ENCODE assay signal across 11 mouse cellular contexts in the genomic region with DNA sequence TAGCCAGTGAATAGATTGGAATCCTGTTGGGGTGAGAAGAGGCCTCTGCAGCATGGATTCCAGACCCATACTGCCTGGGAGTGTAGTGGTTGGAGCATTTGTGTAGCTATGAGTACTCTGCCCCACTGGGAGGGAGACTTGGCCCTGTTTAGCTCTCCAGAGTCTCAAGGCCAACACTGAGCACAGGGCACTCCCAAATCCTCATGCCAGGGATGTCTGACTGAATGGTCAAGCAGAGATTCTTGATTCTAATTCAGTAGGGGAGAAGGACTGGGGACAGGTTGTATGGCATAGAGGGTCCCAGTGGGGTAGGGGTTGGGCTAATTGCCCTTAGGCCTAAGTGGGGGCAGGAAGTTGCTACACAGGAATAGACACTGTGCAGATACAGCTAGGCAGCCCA. TPM values are rescaled to one million over a fixed set of nuclear protein-coding genes. Genes with fewer than 3 reads are reported as not detected.
DNase-seq lines count a peak whose midpoint lies in the region; ATAC-seq and TF ChIP-seq lines count a peak whose summit lies in the region.
"Had no signal": no experiment of that assay in that cellular context is flagged by ENCODE, and none has a peak within 500 bp of the region (broad histone marks: within the 10 kb centered on the region; RNA-seq: fewer than 3 reads in every experiment).

No protein-coding gene starts in this region.

- no peaks in the 10 kb centered on the region for H3K9me3 ChIP-seq in heart, embryonic 14.5 days (ENCODE audit: control insufficient read depth, low read length)
- no peaks in the 10 kb centered on the region for H3K9me3 ChIP-seq in lung, postnatal 0 days (ENCODE audit: low read length)
- no peaks in the 10 kb centered on the region for H3K9me3 ChIP-seq in stomach, postnatal 0 days (ENCODE audit: control insufficient read depth, low read length)
- H3K9me3 ChIP-seq: midbrain, embryonic 10.5 days had no signal

- H3K9ac ChIP-seq in heart, embryonic 14.5 days (ENCODE audit: low read length), result no peak overlapping the region
- H3K9ac ChIP-seq in lung, postnatal 0 days (replicated peaks; ENCODE audit: low read depth), result no peak overlapping the region
- no peak overlapping the region for H3K9ac ChIP-seq in stomach, postnatal 0 days (ENCODE audit: low read length)
- H3K9ac ChIP-seq: liver, embryonic 14.5 days had no signal

- no peak overlapping the region for H3K4me3 ChIP-seq in heart, embryonic 14.5 days (ENCODE audit: control insufficient read depth in 1 of 2, insufficient read depth in 1 of 2, low read depth in 1 of 2, low read length in 2 of 2)
- H3K4me3 ChIP-seq in lung, postnatal 0 days (ENCODE audit: low read depth, low read length), result no peak overlapping the region
- no peak overlapping the region for H3K4me3 ChIP-seq in stomach, postnatal 0 days (ENCODE audit: low read depth, low read length)
- H3K4me3 ChIP-seq: midbrain, embryonic 10.5 days had no signal

- intact Hi-C loops in heart, postnatal 36 days (cut with DNase I), result no loop called here

- DNase-seq in adrenal gland, adult (ENCODE audit: inconsistent age in 2 of 2, low spot score in 1 of 2), result peak; percentile 64 to 76
- DNase-seq in adrenal gland, adult 18-20 months (ENCODE audit: low spot score in 2 of 2), result no peak
- no peak for DNase-seq in heart, postnatal 36 days
- DNase-seq in lung, postnatal 0 days (ENCODE audit: low spot score), result no peak
- no peak for DNase-seq in lung, postnatal 25 days (ENCODE audit: low spot score)
- DNase-seq in stomach, postnatal 0 days (ENCODE audit: low spot score), result no peak
- DNase-seq: cerebellum, adult 11 months had no signal

- TF ChIP-seq EP300 in lung, postnatal 0 days (IDR thresholded peaks at IDR 0.05), result no peak
- TF ChIP-seq EP300 in stomach, postnatal 0 days (optimal IDR thresholded peaks at IDR 0.05), result no peak

- no peaks in the 10 kb centered on the region for H3K36me3 ChIP-seq in heart, embryonic 14.5 days (ENCODE audit: control insufficient read depth, insufficient read depth, low read length)
- H3K36me3 ChIP-seq in lung, postnatal 0 days (ENCODE audit: insufficient read depth, low read length), result no peaks in the 10 kb centered on the region
- no peaks in the 10 kb centered on the region for H3K36me3 ChIP-seq in stomach, postnatal 0 days (ENCODE audit: control insufficient read depth, insufficient read depth, low read length)
- H3K36me3 ChIP-seq: midbrain, embryonic 10.5 days had no signal

- ATAC-seq in heart, embryonic 14.5 days (ENCODE audit: insufficient number of reproducible peaks, insufficient read depth, low FRiP score, low read depth), result no peak
- peak; percentile 8; the same call in 1 of the 2 replicates for ATAC-seq in lung, postnatal 0 days
- no peak for ATAC-seq in stomach, postnatal 0 days (ENCODE audit: low FRiP score, low TSS enrichment)
- no peak for ATAC-seq in megakaryocyte, adult 5-6 weeks (ENCODE audit: poor library complexity, severe bottlenecking)

- no peak for TF ChIP-seq CTCF in lung, postnatal 0 days (IDR thresholded peaks at IDR 0.05)
- no peak for TF ChIP-seq CTCF in stomach, postnatal 0 days (IDR thresholded peaks at IDR 0.05; ENCODE audit: low read depth)

- peaks cover 7 to 11% of the 10 kb centered on the region in 2 experiments; a peak in 3 of 4 replicates for H3K4me1 ChIP-seq in heart, embryonic 14.5 days (ENCODE audit: control insufficient read depth in 2 of 2, insufficient read depth in 2 of 2, low read length in 2 of 2)
- no peaks in the 10 kb centered on the region for H3K4me1 ChIP-seq in lung, postnatal 0 days (ENCODE audit: insufficient read depth, low read depth, low read length)
- H3K4me1 ChIP-seq in stomach, postnatal 0 days (replicated peaks; ENCODE audit: control insufficient read depth, insufficient read depth), result no peaks in the 10 kb centered on the region

- H3K4me2 ChIP-seq in heart, embryonic 14.5 days (ENCODE audit: low read length), result no peak overlapping the region
- H3K4me2 ChIP-seq in lung, postnatal 0 days (replicated peaks; ENCODE audit: low read depth, low read length), result no peak overlapping the region
- H3K4me2 ChIP-seq in stomach, postnatal 0 days (replicated peaks; ENCODE audit: low read depth), result no peak overlapping the region

- H3K27ac ChIP-seq in heart, embryonic 14.5 days (replicated peaks in 1 of 2; ENCODE audit: control insufficient read depth in 1 of 2, insufficient read depth in 1 of 2, low read depth in 2 of 2, low read length in 2 of 2), result peak overlapping the region; percentile 15 to 48; a peak in 3 of 4 replicates
- no peak overlapping the region for H3K27ac ChIP-seq in lung, postnatal 0 days (ENCODE audit: low read length)
- H3K27ac ChIP-seq in stomach, postnatal 0 days (replicated peaks), result 0 out of 2 replicates have a peak overlapping the region, but pooled peaks have one; percentile 31
- H3K27ac ChIP-seq: liver, embryonic 14.5 days; midbrain, embryonic 10.5 days had no signal

- H3K27me3 ChIP-seq in heart, embryonic 14.5 days (ENCODE audit: control insufficient read depth, insufficient read depth, low read length), result no peaks in the 10 kb centered on the region
- H3K27me3 ChIP-seq in lung, postnatal 0 days (replicated peaks; ENCODE audit: insufficient read depth, low read length), result no peaks in the 10 kb centered on the region
- H3K27me3 ChIP-seq in stomach, postnatal 0 days (ENCODE audit: control insufficient read depth, insufficient read depth, low read length), result no peaks in the 10 kb centered on the region

RNA-seq across cellular contexts. Expression of gene Fgfrl1, which starts 21.5 kb away (rescaled TPM):
- 10 to 100 TPM; 30.3 to 68.9 TPM for total RNA-seq in adrenal gland, adult 18-20 months (2021)
- 23.9 and 25.2 TPM in 2 replicates for polyA plus RNA-seq in heart, embryonic 14.5 days (2014; fragmentation: Nextera tagmentation; extraction: Ambion mirVana)
- 10 to 100 TPM; 21.5 to 23.6 TPM for total RNA-seq in heart, postnatal 36 days (2021)
- polyA plus RNA-seq in lung, postnatal 0 days (2015; fragmentation: Nextera tagmentation; extraction: Ambion mirVana), result 15.8 and 17.4 TPM in 2 replicates
- polyA plus RNA-seq in stomach, postnatal 0 days (2015; fragmentation: Nextera tagmentation; extraction: Ambion mirVana), result 21.2 and 22.2 TPM in 2 replicates
- total RNA-seq in megakaryocyte, adult 5-6 weeks (2015), result 0.16 and 1.1 TPM in 2 replicates
- 0.12 and 1.0 TPM in 2 replicates for total RNA-seq in megakaryocyte, adult 5-6 weeks (2017)

RNA-seq across cellular contexts. Expression of gene Slc26a1, which starts 38.3 kb away (rescaled TPM):
- total RNA-seq in adrenal gland, adult 18-20 months (2021), result under 1 TPM; 0.06 to 0.23 TPM
- 0.40 and 0.53 TPM in 2 replicates for polyA plus RNA-seq in heart, embryonic 14.5 days (2014; fragmentation: Nextera tagmentation; extraction: Ambion mirVana)
- not detected for total RNA-seq in heart, postnatal 36 days (2021)
- 0.10 and 0.19 TPM in 2 replicates for polyA plus RNA-seq in lung, postnatal 0 days (2015; fragmentation: Nextera tagmentation; extraction: Ambion mirVana)
- 0.17 and 0.22 TPM in 2 replicates for polyA plus RNA-seq in stomach, postnatal 0 days (2015; fragmentation: Nextera tagmentation; extraction: Ambion mirVana)
- total RNA-seq in megakaryocyte, adult 5-6 weeks (2015), result 0.02 and 0.57 TPM in 2 replicates
- 0.04 and 0.77 TPM in 2 replicates for total RNA-seq in megakaryocyte, adult 5-6 weeks (2017)

RNA-seq across cellular contexts. Expression of gene Dgkq, which starts 44.2 kb away (rescaled TPM):
- 10 to 100 TPM; 19.9 to 21.3 TPM for total RNA-seq in adrenal gland, adult 18-20 months (2021)
- polyA plus RNA-seq in heart, embryonic 14.5 days (2014; fragmentation: Nextera tagmentation; extraction: Ambion mirVana), result 5.6 and 6.6 TPM in 2 replicates
- 1 to 10 TPM; 8.9 TPM for total RNA-seq in heart, postnatal 36 days (2021)
- 5.9 and 6.3 TPM in 2 replicates for polyA plus RNA-seq in lung, postnatal 0 days (2015; fragmentation: Nextera tagmentation; extraction: Ambion mirVana)
- polyA plus RNA-seq in stomach, postnatal 0 days (2015; fragmentation: Nextera tagmentation; extraction: Ambion mirVana), result 4.6 and 4.9 TPM in 2 replicates
- 5.2 and 5.9 TPM in 2 replicates for total RNA-seq in megakaryocyte, adult 5-6 weeks (2015)
- 6.8 and 15.6 TPM in 2 replicates for total RNA-seq in megakaryocyte, adult 5-6 weeks (2017)

RNA-seq across cellular contexts. Expression of gene Idua, which starts 53.6 kb away (rescaled TPM):
- 10 to 100 TPM; 14.3 to 14.8 TPM for total RNA-seq in adrenal gland, adult 18-20 months (2021)
- polyA plus RNA-seq in heart, embryonic 14.5 days (2014; fragmentation: Nextera tagmentation; extraction: Ambion mirVana), result 14.5 and 14.9 TPM in 2 replicates
- 10 to 100 TPM; 21.6 to 21.8 TPM for total RNA-seq in heart, postnatal 36 days (2021)
- 7.1 and 8.2 TPM in 2 replicates for polyA plus RNA-seq in lung, postnatal 0 days (2015; fragmentation: Nextera tagmentation; extraction: Ambion mirVana)
- polyA plus RNA-seq in stomach, postnatal 0 days (2015; fragmentation: Nextera tagmentation; extraction: Ambion mirVana), result 5.3 and 5.9 TPM in 2 replicates
- 14.0 and 17.4 TPM in 2 replicates for total RNA-seq in megakaryocyte, adult 5-6 weeks (2015)
- 6.3 and 9.9 TPM in 2 replicates for total RNA-seq in megakaryocyte, adult 5-6 weeks (2017)

Comparison
In these comparisons a context has a peak if more than half of its experiments do, and no peak if none do; other contexts are left out.
1. DNase-seq: peak in adrenal gland, adult (2 of 2); none in adrenal gland, adult 18-20 months (0 of 2), heart, postnatal 36 days (0 of 2), lung, postnatal 0 days (single experiment), lung, postnatal 25 days (single experiment) and stomach, postnatal 0 days (single experiment).
2. RNA of gene Fgfrl1, which starts 21.5 kb away (total RNA-seq): 30.3 to 68.9 TPM in adrenal gland, adult 18-20 months and 21.5 to 23.6 TPM in heart, postnatal 36 days; 0.12 to 1.1 TPM in megakaryocyte, adult 5-6 weeks; every median in the first group is over 10 times any median in the second.